In genomic region chr13:53284740-53285191, GRCm38 (mm10) we compare ENCODE assay signal across 9 mouse cellular contexts. TPM values are rescaled to one million over a fixed set of nuclear protein-coding genes. Genes with fewer than 3 reads are reported as not detected.
A peak's percentile ranks its signal among the peaks of the same experiment; 100 is the strongest.
DNase-seq lines count a peak whose midpoint lies in the region; ATAC-seq lines count a peak whose summit lies in the region.
"Had no signal": no experiment of that assay in that cellular context is flagged by ENCODE, and none has a peak within 500 bp of the region (broad histone marks: within the 10 kb centered on the region; RNA-seq: fewer than 3 reads in every experiment).

No protein-coding gene starts in this region.

- H3K9me3 ChIP-seq in heart, embryonic 10.5 days, result no peaks in the 10 kb centered on the region
- H3K9me3 ChIP-seq in hindbrain, embryonic 10.5 days, result no peaks in the 10 kb centered on the region
- no peaks in the 10 kb centered on the region for H3K9me3 ChIP-seq in midbrain, embryonic 13.5 days

- under 1% methylated on average over 17 of the region's 17 CpGs for WGBS in heart, embryonic 10.5 days
- WGBS in hindbrain, embryonic 10.5 days, result 2% methylated on average over 17 of the region's 17 CpGs
- WGBS in midbrain, embryonic 13.5 days, result 3% methylated on average over 17 of the region's 17 CpGs

- 0 out of 2 replicates have a peak overlapping the region, but pooled peaks have one; percentile 20 for H3K9ac ChIP-seq in midbrain, embryonic 13.5 days (replicated peaks)

- peaks cover 61% of the 10 kb centered on the region for H3K4me1 ChIP-seq in heart, embryonic 10.5 days
- peaks cover 50% of the 10 kb centered on the region for H3K4me1 ChIP-seq in hindbrain, embryonic 10.5 days (replicated peaks)
- peaks cover 19% of the 10 kb centered on the region for H3K4me1 ChIP-seq in midbrain, embryonic 13.5 days (replicated peaks)

- no peaks in the 10 kb centered on the region; the same call in 1 of the 2 replicates for H3K27me3 ChIP-seq in heart, embryonic 10.5 days (ENCODE audit: insufficient read depth, poor library complexity, severe bottlenecking)
- H3K27me3 ChIP-seq in hindbrain, embryonic 10.5 days (ENCODE audit: insufficient read depth, poor library complexity, severe bottlenecking), result peaks cover 38% of the 10 kb centered on the region
- H3K27me3 ChIP-seq in midbrain, embryonic 13.5 days, result peaks cover 54% of the 10 kb centered on the region

- ATAC-seq in midbrain, embryonic 13.5 days, result no peak

- DNase-seq in heart, embryonic 10.5 days (ENCODE audit: low spot score), result no peak
- no peak for DNase-seq in heart, adult 9 months (ENCODE audit: low spot score in 2 of 2)
- peak; percentile 60 for DNase-seq in embryo, embryonic 10.5 days (ENCODE audit: low spot score)
- peak; percentile 41 for DNase-seq in hindbrain, embryonic 10.5 days (ENCODE audit: low spot score)
- no peak for DNase-seq in urinary bladder, adult 18-20 months (ENCODE audit: low spot score in 2 of 2)
- no peak for DNase-seq in right cerebral cortex, postnatal 25 days
- DNase-seq in layer of hippocampus, adult 9-11 months, result no peak

- peak overlapping the region; percentile 87 for H3K4me3 ChIP-seq in heart, embryonic 10.5 days
- H3K4me3 ChIP-seq in hindbrain, embryonic 10.5 days, result peak overlapping the region; percentile 63
- H3K4me3 ChIP-seq in midbrain, embryonic 13.5 days (replicated peaks), result peak overlapping the region; percentile 46
- H3K4me3 ChIP-seq: erythroblast, embryonic 14.5 days had no signal

- H3K27ac ChIP-seq in heart, embryonic 10.5 days, result peak overlapping the region; percentile 94
- H3K27ac ChIP-seq in hindbrain, embryonic 10.5 days, result peak overlapping the region; percentile 86
- no peak overlapping the region for H3K27ac ChIP-seq in midbrain, embryonic 13.5 days

- H3K36me3 ChIP-seq in heart, embryonic 10.5 days, result no peaks in the 10 kb centered on the region
- no peaks in the 10 kb centered on the region for H3K36me3 ChIP-seq in hindbrain, embryonic 10.5 days
- H3K36me3 ChIP-seq in midbrain, embryonic 13.5 days, result no peaks in the 10 kb centered on the region

- H3K4me2 ChIP-seq in midbrain, embryonic 13.5 days (replicated peaks), result peak overlapping the region; percentile 72

RNA-seq across cellular contexts. Expression of gene Ror2, which starts 1.2 kb away (rescaled TPM):
- polyA plus RNA-seq in heart, embryonic 10.5 days (2016; fragmentation: Nextera tagmentation; extraction: Ambion mirVana), result 25.8 and 27.8 TPM in 2 replicates
- 13.5 and 16.9 TPM in 2 replicates for polyA plus RNA-seq in hindbrain, embryonic 10.5 days (2016; fragmentation: Nextera tagmentation; extraction: Ambion mirVana)
- 1.9 and 3.5 TPM in 2 replicates for polyA plus RNA-seq in midbrain, embryonic 13.5 days (2015; fragmentation: Nextera tagmentation; extraction: Ambion mirVana)
- polyA plus RNA-seq: erythroblast, embryonic 14.5 days had no signal

Comparison
In these comparisons a context has a peak if more than half of its experiments do, and no peak if none do; other contexts are left out.
1. DNase-seq: peak in embryo, embryonic 10.5 days (single experiment) and hindbrain, embryonic 10.5 days (single experiment); none in heart, embryonic 10.5 days (single experiment), heart, adult 9 months (0 of 2), urinary bladder, adult 18-20 months (0 of 2), right cerebral cortex, postnatal 25 days (single experiment) and layer of hippocampus, adult 9-11 months (single experiment).
2. Peak in every context shown above with its lines, with median percentiles within 50 percentile points of each other: H3K4me3 ChIP-seq.